Mouse (Mus musculus): ENCODE measurements at regions not wholly inside any gene's neighbourhood (a gene's known extent, or its start where the extent isn't known, plus 50 kb on each side); places are given as distances from the start of the nearest gene placed in this dataset.

DNA sequence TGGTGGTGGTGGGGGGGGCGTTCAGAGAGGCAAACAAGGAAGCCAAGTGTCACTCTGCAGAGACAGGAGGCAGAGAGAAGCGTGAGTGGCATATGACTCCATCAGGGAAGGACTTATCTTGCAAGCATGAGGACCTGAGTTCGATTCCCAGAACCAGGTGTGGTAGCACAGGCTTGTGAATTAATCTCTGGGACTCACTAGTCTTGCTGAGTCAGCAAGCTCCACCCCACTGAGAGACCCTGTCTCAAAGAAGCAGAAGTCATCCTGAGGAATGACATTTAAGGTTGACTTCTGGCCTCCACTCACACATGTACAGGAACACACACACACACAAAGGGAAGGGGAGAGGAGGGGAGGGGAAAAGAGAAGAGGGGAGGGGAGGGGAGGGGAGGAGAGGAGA, 156.5 kb downstream of the Rplp1 start:
- DNase-seq (ENCODE audit: low read depth): no peak

DNA sequence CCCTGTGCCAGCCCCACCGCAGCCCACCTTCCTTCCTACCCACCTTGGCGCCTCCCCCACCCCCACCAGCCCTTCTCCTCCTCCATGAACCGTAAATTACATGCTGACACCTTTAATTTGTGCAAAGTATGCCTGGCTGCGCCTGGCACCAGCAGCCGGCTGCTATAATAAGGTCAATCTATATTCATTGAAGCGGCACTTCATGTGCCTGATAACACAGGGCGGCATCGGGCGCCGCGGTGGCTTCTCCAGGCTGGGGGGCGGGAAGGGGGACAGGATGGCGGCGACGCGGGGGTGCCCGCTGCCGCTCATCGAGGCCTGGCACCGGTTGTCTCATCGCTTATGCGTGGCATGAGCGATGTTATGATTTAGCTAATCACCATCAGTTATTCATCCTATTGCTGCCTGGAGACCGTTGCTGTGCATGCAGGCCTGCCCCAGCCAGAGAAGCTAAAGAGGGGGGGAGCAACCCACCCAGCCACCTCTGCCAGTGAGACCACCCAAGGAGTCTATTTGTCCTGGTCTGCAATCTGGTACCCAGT, 157.5 kb downstream of the Rplp1 start:
- no peak for DNase-seq (ENCODE audit: low read depth)

- no peak for DNase-seq (ENCODE audit: low read depth)
These were observed 158.0 kb downstream of the Rplp1 start for GRCm38 (mm10) chr9:61756224-61756800.

DNA sequence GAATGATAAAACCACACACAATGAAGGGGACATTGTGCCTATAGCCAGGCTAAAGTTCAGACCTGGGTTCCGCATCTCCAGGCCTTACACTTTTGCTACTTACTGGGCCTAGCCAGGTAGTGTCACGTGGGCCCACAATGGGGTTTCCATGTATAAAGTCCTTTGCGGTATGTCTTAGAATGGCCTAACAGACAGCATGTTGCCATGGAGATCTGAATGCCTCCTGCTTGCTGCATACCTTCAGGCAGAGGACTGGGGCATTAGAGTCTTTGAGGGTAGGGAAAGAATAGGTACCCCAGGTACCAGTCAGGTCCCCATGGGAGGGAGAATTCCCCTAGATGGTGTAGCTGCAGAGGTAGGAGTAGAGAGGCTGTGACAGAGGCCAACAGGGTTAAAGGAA, 159.0 kb downstream of the Rplp1 start:
- no peak for DNase-seq (ENCODE audit: low read depth)

DNA sequence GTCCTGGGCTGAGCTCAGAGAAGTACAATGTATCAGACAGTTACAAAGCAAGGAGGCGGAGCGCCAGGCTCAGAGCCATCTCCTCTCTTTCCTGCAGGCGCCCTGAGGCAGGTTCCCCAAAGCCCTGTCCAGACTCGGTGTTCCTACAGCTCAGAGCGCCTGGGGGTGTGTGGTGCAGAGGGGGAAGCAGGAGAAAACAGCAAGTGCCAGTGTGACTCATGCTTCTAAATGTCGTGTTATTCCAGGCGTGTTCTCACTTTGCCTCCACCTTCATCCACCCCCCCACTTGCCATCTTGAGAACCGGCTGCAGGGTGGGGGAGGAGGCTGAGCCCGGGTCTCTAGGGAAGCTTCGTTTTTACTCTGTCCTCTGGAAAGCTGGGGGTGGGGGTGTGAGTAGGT, 160.5 kb downstream of the Rplp1 start:
- DNase-seq (ENCODE audit: low read depth): peak; percentile 10

DNA sequence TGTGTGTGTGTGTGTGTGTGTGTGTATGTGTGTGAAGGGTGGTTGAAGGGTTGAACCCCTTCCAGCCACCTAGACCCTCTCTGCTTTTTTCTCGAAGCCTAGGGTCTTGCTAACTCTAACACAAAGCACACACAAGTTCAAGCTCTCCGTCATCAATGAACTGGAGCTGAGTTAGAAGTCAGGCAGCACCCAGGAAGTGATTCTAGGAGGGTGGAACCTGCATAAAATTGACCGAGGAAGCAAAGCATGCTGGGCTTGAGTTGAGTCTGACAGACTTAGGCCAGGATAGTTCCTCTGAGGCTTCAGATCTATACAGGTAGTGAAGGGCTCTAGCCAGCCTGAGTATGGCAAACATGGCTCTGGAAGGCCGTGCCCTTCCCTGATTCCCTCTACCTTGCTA, 165.1 kb downstream of the Rplp1 start:
- DNase-seq (ENCODE audit: low read depth): no peak

- DNase-seq (ENCODE audit: low read depth): no peak
These were observed 165.9 kb downstream of the Rplp1 start for GRCm38 (mm10) chr9:61748416-61748815.

DNA sequence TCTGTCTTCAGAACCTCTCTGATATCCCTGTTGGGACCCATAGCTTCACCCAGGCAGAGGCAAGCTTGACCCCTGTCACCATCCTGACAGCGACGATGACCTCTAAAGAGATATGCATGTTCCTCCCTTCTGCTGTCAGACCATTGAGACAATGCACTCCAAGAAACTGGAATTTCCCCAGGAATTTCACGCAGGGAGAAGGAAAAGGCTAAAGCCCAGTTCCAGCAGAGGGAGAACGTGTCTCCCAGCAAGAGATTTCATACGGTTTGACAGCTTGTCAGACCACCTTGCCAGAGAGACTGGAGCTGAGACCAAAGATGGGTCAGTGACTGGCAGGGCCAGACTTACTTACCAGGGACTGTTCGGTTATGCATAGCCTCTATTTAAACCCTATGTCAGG, 167.9 kb downstream of the Rplp1 start:
- no peak for DNase-seq (ENCODE audit: low read depth)

GRCm38 (mm10) chr9:61745301-61745801, 169.0 kb downstream of the Rplp1 start:
- DNase-seq (ENCODE audit: low read depth): no peak

DNA sequence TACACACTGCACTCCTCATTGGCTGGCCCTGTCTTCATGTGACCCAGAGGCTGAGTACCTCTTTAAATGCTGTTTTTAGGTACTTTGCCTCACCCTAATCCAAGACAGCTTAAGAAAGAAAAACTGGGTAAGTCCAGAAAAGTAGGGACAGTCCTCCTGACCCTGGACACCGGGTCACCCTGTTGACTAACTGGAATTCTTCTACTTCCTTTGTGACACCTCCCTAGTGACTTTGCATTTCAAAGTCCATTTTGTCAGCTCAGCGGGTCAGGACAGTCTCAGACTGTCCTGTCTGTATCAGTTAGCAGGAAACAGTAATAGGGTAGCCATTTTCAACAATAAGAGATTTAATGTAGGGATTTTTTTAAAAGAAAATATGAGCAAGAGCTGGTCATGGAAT, 180.8 kb downstream of the Rplp1 start:
- DNase-seq (ENCODE audit: low read depth): no peak

DNA sequence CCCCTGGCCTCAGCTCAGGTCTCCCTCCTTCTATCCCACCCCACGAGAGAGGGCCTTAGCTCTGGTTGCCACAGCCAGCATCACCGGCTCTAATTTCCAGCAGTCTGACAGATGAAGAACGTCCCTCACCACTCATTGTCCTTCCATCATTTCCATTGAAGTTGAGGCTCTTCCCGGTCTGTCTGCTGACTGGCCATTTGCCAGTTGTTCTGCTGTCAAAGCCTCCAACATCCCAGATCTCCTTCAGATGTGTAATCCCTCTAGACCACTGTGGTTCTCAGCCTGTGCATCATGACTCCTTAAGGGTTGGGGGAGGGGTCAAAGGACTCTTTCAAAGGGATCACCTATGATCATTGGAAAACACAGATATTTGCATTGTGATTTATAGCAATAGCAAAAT, 181.6 kb downstream of the Rplp1 start:
- DNase-seq (ENCODE audit: low read depth): no peak

GRCm38 (mm10) chr9:61728115-61728514, 186.2 kb downstream of the Rplp1 start:
- no peak for DNase-seq (ENCODE audit: low read depth)

GRCm38 (mm10) chr9:61727651-61728050, 186.7 kb downstream of the Rplp1 start:
- no peak for DNase-seq (ENCODE audit: low read depth)

GRCm38 (mm10) chr9:61724070-61724469, 190.3 kb downstream of the Rplp1 start:
- DNase-seq (ENCODE audit: low read depth): peak; percentile 37

DNA sequence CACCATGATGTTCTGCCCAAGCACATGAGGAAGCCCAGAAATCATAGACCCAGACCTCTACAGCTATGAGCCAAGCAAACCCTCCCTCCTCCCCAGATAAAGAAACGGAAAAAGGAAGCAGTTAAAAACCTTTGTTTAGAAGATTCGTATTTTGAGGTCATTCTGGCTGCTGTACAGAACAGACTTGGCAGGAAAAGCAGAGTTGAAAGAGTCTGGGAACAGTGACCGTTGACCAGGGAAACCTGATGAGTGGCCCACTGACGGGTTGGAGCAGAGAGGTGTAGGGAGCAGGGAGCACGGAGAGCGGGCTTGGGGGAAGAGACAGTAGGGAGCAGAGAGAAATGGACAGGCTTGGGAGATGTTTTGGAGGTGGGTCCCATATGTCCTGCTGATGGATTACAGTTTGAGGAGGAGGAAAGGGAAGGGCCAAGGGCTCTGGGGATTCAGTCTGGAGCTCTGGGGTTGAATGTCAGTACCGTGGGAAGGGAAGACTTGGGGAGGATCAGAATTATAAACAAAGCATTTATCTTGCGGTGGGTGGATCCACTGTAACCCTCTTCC, 191.2 kb downstream of the Rplp1 start:
- peak; percentile 18 for DNase-seq (ENCODE audit: low read depth)

DNA sequence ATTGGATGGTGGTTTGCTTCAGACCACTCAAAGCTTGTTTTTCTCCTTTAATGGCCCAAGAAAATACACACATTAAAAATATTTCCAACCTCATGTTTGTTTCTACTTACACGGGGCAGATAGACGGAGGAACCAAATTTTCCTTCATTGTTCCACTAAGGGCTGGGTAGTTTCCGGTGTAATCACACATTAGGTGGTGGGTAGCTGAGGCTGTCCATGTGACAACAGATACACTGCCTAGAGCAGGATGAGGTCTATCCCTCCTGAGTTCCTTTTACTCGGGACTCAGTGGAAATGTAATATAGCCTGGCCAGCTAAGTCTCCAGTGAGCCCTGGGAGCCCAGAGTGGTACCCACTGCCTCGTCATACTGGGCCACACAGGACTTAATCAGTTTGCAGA, 192.5 kb downstream of the Rplp1 start:
- DNase-seq (ENCODE audit: low read depth): no peak

DNA sequence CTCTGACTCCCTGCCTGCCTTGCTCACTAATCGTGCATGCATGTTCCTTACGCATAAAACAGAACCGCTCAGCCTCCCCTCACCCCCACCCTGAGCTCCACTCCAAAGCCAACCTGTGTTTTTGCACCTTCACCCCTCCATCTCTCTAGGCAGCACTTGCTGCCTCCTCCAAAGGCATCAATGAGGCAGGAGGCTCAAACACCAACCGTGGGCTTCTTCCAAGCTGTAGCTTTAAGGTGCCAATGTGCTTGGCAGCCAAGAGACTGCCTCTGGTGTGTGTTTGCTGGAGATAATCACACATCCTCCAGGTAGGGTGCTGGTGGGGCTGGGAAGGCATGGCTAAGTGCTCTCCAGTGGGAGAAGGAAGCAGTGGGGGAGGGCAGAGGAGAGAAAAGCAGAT, 193.3 kb downstream of the Rplp1 start:
- no peak for DNase-seq (ENCODE audit: low read depth)

DNA sequence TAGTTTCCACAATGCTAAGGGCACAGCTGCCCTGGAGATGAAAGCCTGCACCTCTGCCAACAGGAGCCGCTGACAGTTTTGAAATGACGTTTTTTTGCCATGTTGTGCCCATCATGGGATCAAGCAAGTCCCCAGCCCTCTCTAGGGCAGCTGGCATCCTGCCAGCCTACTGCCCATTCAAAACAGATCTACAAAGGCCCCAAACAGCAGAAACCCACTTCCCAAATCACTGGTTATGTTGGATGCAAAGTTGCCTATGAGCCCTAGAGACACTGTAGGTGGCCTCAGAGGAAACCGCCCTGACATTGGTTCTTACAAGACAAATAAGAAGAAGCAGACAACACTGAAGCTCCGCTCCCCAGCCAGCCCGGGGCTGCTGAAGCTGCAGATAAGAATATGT, 194.1 kb downstream of the Rplp1 start:
- no peak for DNase-seq (ENCODE audit: low read depth)

DNA sequence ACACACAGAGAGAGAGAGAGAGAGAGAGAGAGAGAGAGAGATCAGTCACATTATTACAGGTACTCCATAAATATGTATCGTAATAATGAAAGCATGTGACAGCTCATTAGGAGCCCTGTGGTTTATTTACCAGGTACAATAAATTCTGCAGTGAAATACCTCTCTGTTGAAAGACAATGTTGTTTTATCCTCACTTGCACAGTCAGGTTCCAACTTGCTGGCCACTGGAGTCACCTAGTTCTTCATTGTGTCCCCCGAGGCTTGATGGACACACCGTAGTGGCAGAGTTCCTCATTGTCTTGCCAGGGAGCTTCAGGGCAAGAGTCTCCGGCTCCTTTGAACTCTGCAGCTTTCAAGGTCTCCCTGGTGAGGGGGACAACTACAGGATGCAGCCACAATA, 197.6 kb downstream of the Rplp1 start:
- DNase-seq (ENCODE audit: low read depth): no peak

- DNase-seq (ENCODE audit: low read depth): no peak
These were observed 199.9 kb downstream of the Rplp1 start for GRCm38 (mm10) chr9:61714331-61715035.

DNA sequence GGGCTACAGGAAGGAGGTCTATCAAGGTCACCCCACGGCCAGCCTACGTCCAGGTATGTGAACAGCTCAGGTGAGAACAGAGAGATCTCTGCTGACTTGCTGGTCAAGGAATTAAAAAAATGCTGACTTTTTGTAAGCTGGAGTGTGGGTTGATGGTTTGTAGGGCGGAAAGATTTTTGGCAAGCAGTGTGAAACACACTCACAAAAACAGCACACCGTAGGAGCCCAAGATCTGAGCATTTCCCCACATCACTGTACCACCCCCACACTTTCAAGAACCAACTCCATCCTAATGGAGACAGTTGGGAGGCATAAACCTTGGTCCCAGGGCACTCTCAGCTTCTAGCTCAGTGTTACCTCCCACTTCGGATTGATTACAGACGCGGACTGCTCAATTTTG, 200.5 kb downstream of the Rplp1 start:
- no peak for DNase-seq (ENCODE audit: low read depth)

GRCm38 (mm10) chr9:61711296-61711695, 203.0 kb downstream of the Rplp1 start:
- DNase-seq (ENCODE audit: low read depth): no peak

- DNase-seq (ENCODE audit: low read depth): peak; percentile 97
These were observed 206.5 kb downstream of the Rplp1 start for GRCm38 (mm10) chr9:61707875-61708274.

Measured in 416B (cell line).